Mouse (Mus musculus) cerebellum, postnatal 36 days (tissue): Measurements from ENCODE around the gene Vldlr.

Experiments
- DNase-seq, 2 experiments: peaks; one replicate each; pipeline ENCODE4 v3.0.0; 2021 to 2022; ENCODE audit warnings: mixed read lengths in 2 of 2

Gene Vldlr

GRCm38 (mm10) chr19:27239913-27240312 is 23.6 kb downstream of the Vldlr start:
- DNase-seq = no peak

GRCm38 (mm10) chr19:27243527-27243926 is 27.2 kb downstream of the Vldlr start:
- no peak for DNase-seq

GRCm38 (mm10) chr19:27254756-27255155 is 38.5 kb downstream of the Vldlr start:
- no peak for DNase-seq

GRCm38 (mm10) chr19:27255678-27256077 is 39.4 kb downstream of the Vldlr start:
- no peak for DNase-seq

GRCm38 (mm10) chr19:27260102-27260501 is 43.8 kb downstream of the Vldlr start:
- DNase-seq = no peak

DNA sequence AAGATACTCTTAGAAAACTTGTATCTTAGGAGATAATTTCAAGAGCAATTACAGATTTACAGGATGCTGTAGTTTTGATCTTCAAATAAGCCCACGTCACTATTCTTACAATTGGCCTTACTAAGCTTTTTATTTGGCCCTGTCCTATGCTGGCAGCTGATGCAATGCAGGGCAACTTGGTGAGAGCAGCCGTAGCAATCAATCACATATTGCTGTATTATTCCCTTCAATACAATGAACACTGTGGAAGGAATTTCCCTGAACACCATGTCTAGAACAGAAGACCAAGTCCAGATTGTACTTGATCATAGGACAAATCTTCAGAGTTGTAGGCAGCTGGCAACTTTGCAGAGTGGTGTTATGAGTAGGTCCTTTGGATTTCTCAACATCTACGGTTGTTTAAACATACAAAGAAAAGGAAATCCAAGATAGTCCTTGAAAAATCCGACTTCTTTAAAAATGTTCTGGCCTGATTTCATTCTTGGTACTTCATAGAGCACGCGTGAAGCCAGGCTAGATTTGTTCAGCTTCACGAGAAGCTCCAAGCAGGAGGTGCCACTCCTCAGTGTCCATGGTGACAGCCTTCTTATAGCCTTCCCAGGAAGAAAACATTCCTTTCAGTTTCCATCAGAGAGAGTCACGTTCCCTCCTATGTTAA is 44.5 kb downstream of the Vldlr start:
- DNase-seq = no peak

- DNase-seq = no peak
Measured at GRCm38 (mm10) chr19:27262141-27262540, 45.9 kb downstream of the Vldlr start.

DNA sequence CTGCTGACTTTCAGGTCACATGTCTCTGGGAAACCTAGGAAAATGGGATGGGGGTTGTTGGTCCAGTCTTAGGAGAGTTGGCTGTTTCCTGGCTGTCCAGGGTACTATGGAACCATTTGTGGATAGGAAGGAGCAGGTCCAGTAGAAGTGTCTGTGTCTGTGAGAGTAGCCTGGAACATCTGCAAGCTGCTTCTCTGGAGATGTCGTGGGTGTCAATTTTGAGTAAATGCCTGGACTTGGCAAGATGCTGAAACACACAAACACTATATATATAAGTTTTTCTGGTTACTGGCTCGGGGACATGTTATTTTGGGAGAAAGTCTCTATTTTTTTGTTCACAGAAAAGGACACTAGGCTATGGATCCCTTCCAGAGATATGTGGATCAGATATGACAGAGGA is 57.1 kb downstream of the Vldlr start:
- no peak for DNase-seq

- DNase-seq = no peak
Measured at GRCm38 (mm10) chr19:27274382-27274781, 58.1 kb downstream of the Vldlr start.

- DNase-seq = no peak
Measured at GRCm38 (mm10) chr19:27279174-27279573, 62.9 kb downstream of the Vldlr start.
